Mouse (Mus musculus): Measurements from ENCODE around the gene Ipo4. TPM values are rescaled to one million over a fixed set of nuclear protein-coding genes. Genes with fewer than 3 reads are reported as not detected.
A peak's percentile ranks its signal among the peaks of the same experiment; 100 is the strongest.

Gene Ipo4
- polyA plus RNA-seq (2015; fragmentation: Nextera tagmentation; extraction: Ambion mirVana), result 116 and 123 TPM in 2 replicates

- peaks cover 25% of the 10 kb centered on the region for H3K36me3 ChIP-seq (ENCODE audit: control insufficient read depth, insufficient read depth, low read length)
Measured at GRCm38 (mm10) chr14:55635523-55636007, at the start of gene Ipo4. TSS of gene Ipo4 (minus strand) at chr14:55635957.

GRCm38 (mm10) chr14:55682118-55682493 lies 46.3 kb upstream of the Ipo4 start:
- peak overlapping the region; percentile 6; the same call in 1 of the 2 replicates for H3K9ac ChIP-seq (ENCODE audit: low read depth, low read length)
- peak; percentile 57 for ATAC-seq
- H3K27me3 ChIP-seq (ENCODE audit: control insufficient read depth, insufficient read depth, low read depth, low read length), result no peaks in the 10 kb centered on the region
- no peaks in the 10 kb centered on the region for H3K9me3 ChIP-seq (replicated peaks; ENCODE audit: control insufficient read depth, low read length, poor library complexity, severe bottlenecking)
- H3K4me1 ChIP-seq (ENCODE audit: control insufficient read depth, insufficient read depth, low read length), result peaks cover 10% of the 10 kb centered on the region
- H3K27ac ChIP-seq (ENCODE audit: low read length), result no peak overlapping the region; the same call in 1 of the 2 replicates
- H3K4me2 ChIP-seq (ENCODE audit: low read length), result peak overlapping the region; percentile 96
- peaks cover 6% of the 10 kb centered on the region for H3K36me3 ChIP-seq (ENCODE audit: control insufficient read depth, insufficient read depth, low read length)
- peak overlapping the region; percentile 73 for H3K4me3 ChIP-seq (ENCODE audit: low read depth, low read length)
- 11% methylated on average over 3 of the region's 3 CpGs for WGBS

More at GRCm38 (mm10) chr14:55635523-55636007, at the start of gene Ipo4:
- no peaks in the 10 kb centered on the region for H3K9me3 ChIP-seq (replicated peaks; ENCODE audit: control insufficient read depth, low read length, poor library complexity, severe bottlenecking)
- H3K9ac ChIP-seq (ENCODE audit: low read depth, low read length), result peak within 1 kb of the TSS; percentile 91
- H3K27ac ChIP-seq (ENCODE audit: low read length), result peak within 1 kb of the TSS; percentile 81
- no peaks in the 10 kb centered on the region for H3K27me3 ChIP-seq (ENCODE audit: control insufficient read depth, insufficient read depth, low read depth, low read length)
- peaks cover 13% of the 10 kb centered on the region for H3K4me1 ChIP-seq (ENCODE audit: control insufficient read depth, insufficient read depth, low read length)
- peak within 1 kb of the TSS; percentile 97 for H3K4me2 ChIP-seq (ENCODE audit: low read length)
- peak; percentile 94 for ATAC-seq
- WGBS, result 2% methylated on average over 31 of the region's 33 CpGs
- peak within 1 kb of the TSS; percentile 78 for H3K4me3 ChIP-seq (ENCODE audit: low read depth, low read length)

GRCm38 (mm10) chr14:55681160-55682117 lies 45.7 kb upstream of the Ipo4 start, which contains the start of gene Tinf2:
TSS of gene Tinf2 (minus strand) at chr14:55681820.
- peak within 1 kb of the TSS; percentile 73 for H3K4me3 ChIP-seq (ENCODE audit: low read depth, low read length)
- no peaks in the 10 kb centered on the region for H3K9me3 ChIP-seq (replicated peaks; ENCODE audit: control insufficient read depth, low read length, poor library complexity, severe bottlenecking)
- ATAC-seq, result peak; percentile 98
- H3K36me3 ChIP-seq (ENCODE audit: control insufficient read depth, insufficient read depth, low read length), result peaks cover 9% of the 10 kb centered on the region
- peak within 1 kb of the TSS; percentile 75 for H3K27ac ChIP-seq (ENCODE audit: low read length)
- peak within 1 kb of the TSS; percentile 96 for H3K4me2 ChIP-seq (ENCODE audit: low read length)
- H3K9ac ChIP-seq (ENCODE audit: low read depth, low read length), result peak within 1 kb of the TSS; percentile 74
- no peaks in the 10 kb centered on the region for H3K27me3 ChIP-seq (ENCODE audit: control insufficient read depth, insufficient read depth, low read depth, low read length)
- WGBS, result under 1% methylated on average over 66 of the region's 66 CpGs
- peaks cover 10% of the 10 kb centered on the region for H3K4me1 ChIP-seq (ENCODE audit: control insufficient read depth, insufficient read depth, low read length)

- H3K27me3 ChIP-seq (ENCODE audit: control insufficient read depth, insufficient read depth, low read depth, low read length), result no peaks in the 10 kb centered on the region
- no peak overlapping the region for H3K27ac ChIP-seq (ENCODE audit: low read length)
- H3K4me2 ChIP-seq (ENCODE audit: low read length), result no peak overlapping the region
- H3K4me3 ChIP-seq (ENCODE audit: low read depth, low read length), result no peak overlapping the region
- H3K9me3 ChIP-seq (replicated peaks; ENCODE audit: control insufficient read depth, low read length, poor library complexity, severe bottlenecking), result no peaks in the 10 kb centered on the region
- peaks cover 14% of the 10 kb centered on the region for H3K4me1 ChIP-seq (ENCODE audit: control insufficient read depth, insufficient read depth, low read length)
- peaks cover 14% of the 10 kb centered on the region for H3K36me3 ChIP-seq (ENCODE audit: control insufficient read depth, insufficient read depth, low read length)
- WGBS, result 91% methylated on average over 4 of the region's 4 CpGs
- ATAC-seq, result no peak
- H3K9ac ChIP-seq (ENCODE audit: low read depth, low read length), result no peak overlapping the region
Measured at GRCm38 (mm10) chr14:55677615-55678014, 41.9 kb upstream of the Ipo4 start.

- H3K4me1 ChIP-seq (ENCODE audit: control insufficient read depth, insufficient read depth, low read length), result peaks cover 19% of the 10 kb centered on the region
- WGBS, result 80% methylated on average over 7 of the region's 7 CpGs
- ATAC-seq, result no peak
- no peaks in the 10 kb centered on the region for H3K27me3 ChIP-seq (ENCODE audit: control insufficient read depth, insufficient read depth, low read depth, low read length)
- H3K4me3 ChIP-seq (ENCODE audit: low read depth, low read length), result peak overlapping the region; percentile 85
- peak overlapping the region; percentile 85; the same call in 1 of the 2 replicates for H3K9ac ChIP-seq (ENCODE audit: low read depth, low read length)
- H3K4me2 ChIP-seq (ENCODE audit: low read length), result peak overlapping the region; percentile 85
- peak overlapping the region; percentile 90; the same call in 1 of the 2 replicates for H3K27ac ChIP-seq (ENCODE audit: low read length)
- no peaks in the 10 kb centered on the region for H3K9me3 ChIP-seq (replicated peaks; ENCODE audit: control insufficient read depth, low read length, poor library complexity, severe bottlenecking)
- H3K36me3 ChIP-seq (ENCODE audit: control insufficient read depth, insufficient read depth, low read length), result peaks cover 11% of the 10 kb centered on the region
Measured at GRCm38 (mm10) chr14:55672741-55673060, 36.9 kb upstream of the Ipo4 start.

- Histone ChIP-seq H3K27me3 (ENCODE audit: control insufficient read depth, insufficient read depth, low read depth, low read length) (no peaks in the 10 kb centered on the region), H3K4me3 (ENCODE audit: low read depth, low read length) (peak within 1 kb of the TSS; percentile 85), H3K9ac (ENCODE audit: low read depth, low read length) (peak within 1 kb of the TSS; percentile 85), H3K27ac (ENCODE audit: low read length) (peak within 1 kb of the TSS; percentile 90), H3K36me3 (ENCODE audit: control insufficient read depth, insufficient read depth, low read length) (peaks cover 8% of the 10 kb centered on the region), H3K9me3 (replicated peaks; ENCODE audit: control insufficient read depth, low read length, poor library complexity, severe bottlenecking) (no peaks in the 10 kb centered on the region), H3K4me2 (ENCODE audit: low read length) (peak within 1 kb of the TSS; percentile 85), H3K4me1 (ENCODE audit: control insufficient read depth, insufficient read depth, low read length) (peaks cover 19% of the 10 kb centered on the region)
- WGBS, result 1% methylated on average over 38 of the region's 38 CpGs
- ATAC-seq, result peak; percentile 98
Measured at GRCm38 (mm10) chr14:55671833-55672740, 36.3 kb upstream of the Ipo4 start, which contains the start of the genes Gmpr2 and Nedd8. TSS of gene Gmpr2 (plus strand) at chr14:55671941. TSS of gene Nedd8 (minus strand) at chr14:55672124.

GRCm38 (mm10) chr14:55671486-55671832 lies 35.7 kb upstream of the Ipo4 start:
- peak overlapping the region; percentile 83 for H3K4me2 ChIP-seq (ENCODE audit: low read length)
- H3K9me3 ChIP-seq (replicated peaks; ENCODE audit: control insufficient read depth, low read length, poor library complexity, severe bottlenecking), result no peaks in the 10 kb centered on the region
- no peaks in the 10 kb centered on the region for H3K27me3 ChIP-seq (ENCODE audit: control insufficient read depth, insufficient read depth, low read depth, low read length)
- H3K4me3 ChIP-seq (ENCODE audit: low read depth, low read length), result peak overlapping the region; percentile 85
- peaks cover 19% of the 10 kb centered on the region for H3K4me1 ChIP-seq (ENCODE audit: control insufficient read depth, insufficient read depth, low read length)
- peak overlapping the region; percentile 90 for H3K27ac ChIP-seq (ENCODE audit: low read length)
- peak overlapping the region; percentile 85 for H3K9ac ChIP-seq (ENCODE audit: low read depth, low read length)
- peak; percentile 81 for ATAC-seq
- peaks cover 5% of the 10 kb centered on the region; the same call in 1 of the 2 replicates for H3K36me3 ChIP-seq (ENCODE audit: control insufficient read depth, insufficient read depth, low read length)
- 0% methylated on average over 12 of the region's 12 CpGs for WGBS

- Histone ChIP-seq H3K9me3 (replicated peaks; ENCODE audit: control insufficient read depth, low read length, poor library complexity, severe bottlenecking) (no peaks in the 10 kb centered on the region), H3K36me3 (ENCODE audit: control insufficient read depth, insufficient read depth, low read length) (peaks cover 14% of the 10 kb centered on the region), H3K4me2 (ENCODE audit: low read length) (peak overlapping the region; percentile 67), H3K27me3 (ENCODE audit: control insufficient read depth, insufficient read depth, low read depth, low read length) (no peaks in the 10 kb centered on the region), H3K4me3 (ENCODE audit: low read depth, low read length) (peak overlapping the region; percentile 52), H3K9ac (ENCODE audit: low read depth, low read length) (no peak overlapping the region), H3K4me1 (ENCODE audit: control insufficient read depth, insufficient read depth, low read length) (peaks cover 10% of the 10 kb centered on the region), H3K27ac (ENCODE audit: low read length) (no peak overlapping the region)
- ATAC-seq, result peak; percentile 37; the same call in 1 of the 2 replicates
- WGBS, result 30% methylated on average over 2 of the region's 2 CpGs
Measured at GRCm38 (mm10) chr14:55660636-55661035, 24.9 kb upstream of the Ipo4 start.
